Comparison of ENCODE assay signal across 8 mouse cellular contexts in genomic region chr5:136567176-136568025, GRCm38 (mm10). TPM values are rescaled to one million over a fixed set of nuclear protein-coding genes. Genes with fewer than 3 reads are reported as not detected.
DNase-seq lines count a peak whose midpoint lies in the region; ATAC-seq and TF ChIP-seq lines count a peak whose summit lies in the region.

Cux1 (minus strand) TSS chr5:136567490.

- TF ChIP-seq POLR2A in cortical plate, adult 2 months (IDR thresholded peaks at IDR 0.05; ENCODE audit: extremely low read depth, insufficient read depth, low read length): 0 out of 2 replicates have a peak, but pooled peaks have one; percentile 21

- peak within 1 kb of the TSS; percentile 92 for H3K27ac ChIP-seq in cortical plate, adult 2 months (ENCODE audit: insufficient read depth, low read length)

- TF ChIP-seq CTCF in cortical plate, adult 2 months (IDR thresholded peaks at IDR 0.05; ENCODE audit: extremely low read depth, insufficient read depth, low read length): no peak

- DNase-seq in gastrocnemius, postnatal 10 days: peak; percentile 86
- peak; percentile 88 for DNase-seq in induced T-regulatory cell, adult 2 months (ENCODE audit: low read depth)
- peak; percentile 53 to 76 for DNase-seq in left cerebral cortex, adult 8-10 months (ENCODE audit: low spot score in 2 of 2)
- peak; percentile 66 to 78 for DNase-seq in right cerebral cortex, adult 2 months (ENCODE audit: low spot score in 2 of 2)
- DNase-seq in urinary bladder, postnatal 10 days (ENCODE audit: low spot score): peak; percentile 56

- no peaks in the 10 kb centered on the region for H3K4me1 ChIP-seq in cortical plate, adult 2 months (ENCODE audit: control insufficient read depth, insufficient read depth, low read length)

- peak within 1 kb of the TSS; percentile 94 for H3K4me3 ChIP-seq in cortical plate, adult 2 months (ENCODE audit: insufficient read depth, low read length)

- peak; percentile 85 for ATAC-seq in activated CD4-positive, CD25-positive, alpha-beta regulatory T cell, adult 4 months
- peak; percentile 68 for ATAC-seq in megakaryocyte, adult 5-6 weeks (ENCODE audit: poor library complexity, severe bottlenecking)

RNA-seq across cellular contexts. Expression of gene Cux1, which starts in this region (rescaled TPM):
- polyA plus RNA-seq in activated CD4-positive, CD25-positive, alpha-beta regulatory T cell, adult 4 months (2017; shearing (Covaris generic)): 10 to 100 TPM; 36.1 to 46.2 TPM
- 66.5 and 68.0 TPM in 2 replicates for polyA plus RNA-seq in cortical plate, adult 2 months (2012; rRNA removed)
- 10 to 100 TPM; 87.0 to 97.5 TPM for total RNA-seq in gastrocnemius, postnatal 10 days (2021)
- 100 to 1,000 TPM; 101 to 114 (median 107) TPM for total RNA-seq in left cerebral cortex, adult 8-10 months (2022)
- total RNA-seq in megakaryocyte, adult 5-6 weeks (2015): 74.0 and 88.0 TPM in 2 replicates
- 77.4 and 95.4 TPM in 2 replicates for total RNA-seq in megakaryocyte, adult 5-6 weeks (2017)

Comparison
In these comparisons a context has a peak if more than half of its experiments do, and no peak if none do; other contexts are left out.
1. Peak in every context shown above with its lines: DNase-seq, ATAC-seq, H3K4me3 ChIP-seq and H3K27ac ChIP-seq.